Mouse (Mus musculus) embryonic facial prominence, embryonic 15.5 days (tissue): ENCODE measurements around the gene Klrb1b. TPM values are rescaled to one million over a fixed set of nuclear protein-coding genes. Genes with fewer than 3 reads are reported as not detected.
"Not testable (repeated sequence)": the region's sequence is repeated elsewhere in the genome, so short reads cannot be mapped to it uniquely, and the experiment has no call there.

Experiments used
- ATAC-seq: fragments of 200-750 bp; cut with Nextera tagmentation; 2 replicates; pipeline ENCODE4 v1.8.0; 2017; ENCODE audit warnings: low read depth, moderate TSS enrichment; ENCODE audit not compliant: insufficient number of reproducible peaks, low FRiP score, low TSS enrichment
- H3K27ac ChIP-seq: fragments of 300-500 bp; sonication (generic); replicated peaks from 2 replicates; pipeline ENCODE4 v1.5.1; 2015; ENCODE audit warnings: mild to moderate bottlenecking, inconsistent platforms
- H3K27me3 ChIP-seq: fragments of 300-500 bp; sonication (generic); 2 replicates; pipeline ENCODE4 v1.6.1; 2015; ENCODE audit warnings: inconsistent platforms
- H3K36me3 ChIP-seq: fragments of 300-500 bp; sonication (generic); 2 replicates; pipeline ENCODE4 v1.6.1; 2015; ENCODE audit warnings: mild to moderate bottlenecking, inconsistent platforms
- H3K4me1 ChIP-seq: fragments of 300-500 bp; sonication (generic); 2 replicates; pipeline ENCODE4 v1.6.1; 2015; ENCODE audit warnings: inconsistent platforms
- H3K4me2 ChIP-seq: fragments of 300-500 bp; sonication (generic); replicated peaks from 2 replicates; pipeline ENCODE4 v1.6.1; 2015; ENCODE audit warnings: mild to moderate bottlenecking, inconsistent platforms
- H3K4me3 ChIP-seq: fragments of 300-500 bp; sonication (generic); replicated peaks from 2 replicates; pipeline ENCODE4 v1.5.1; 2015; ENCODE audit warnings: mild to moderate bottlenecking, inconsistent platforms
- H3K9ac ChIP-seq: fragments of 300-500 bp; sonication (generic); 2 replicates; pipeline ENCODE4 v1.6.1; 2015; ENCODE audit warnings: inconsistent platforms
- H3K9me3 ChIP-seq: fragments of 300-500 bp; sonication (generic); replicated peaks from 2 replicates; pipeline ENCODE4 v1.6.1; 2016; ENCODE audit warnings: inconsistent platforms
- WGBS: fragments of 180-500 bp; shearing (Covaris S2); methylation state at CpG from one replicate; pipeline ENCODE4 v1.1.7; 2015; 5-methylcytosine and 5-hydroxymethylcytosine counted together
- polyA plus RNA-seq: library from polyadenylated mRNA; unstranded; fragments of >200 nt; fragmentation: Nextera tagmentation; extraction: Ambion mirVana; gene quantifications from 2 replicates; pipeline ENCODE4 v1.2.1, GENCODE M21; 2015

The Klrb1b gene
- polyA plus RNA-seq, 1 experiment from 2014 or later, result not detected

- Histone ChIP-seq H3K27me3 (no peaks in the 10 kb centered on the region), H3K36me3 (no peaks in the 10 kb centered on the region), H3K9me3 (no peaks in the 10 kb centered on the region), H3K27ac (no peak overlapping the region), H3K4me2 (no peak overlapping the region), H3K9ac (no peak overlapping the region), H3K4me3 (no peak overlapping the region), H3K4me1 (no peaks in the 10 kb centered on the region)
- ATAC-seq, result no peak
- WGBS, result 73% methylated on average over 3 of the region's 3 CpGs
Observed at GRCm38 (mm10) chr6:128826781-128827180, 650 bp upstream of the Klrb1b start.

GRCm38 (mm10) chr6:128818083-128818802, 7.9 kb downstream of the Klrb1b start:
- Histone ChIP-seq H3K27me3 (no peaks in the 10 kb centered on the region), H3K4me2 (no peak overlapping the region), H3K9ac (no peak overlapping the region), H3K9me3 (no peaks in the 10 kb centered on the region), H3K4me1 (no peaks in the 10 kb centered on the region), H3K36me3 (no peaks in the 10 kb centered on the region), H3K27ac (no peak overlapping the region), H3K4me3 (no peak overlapping the region)
- 72% methylated on average over 4 of the region's 4 CpGs for WGBS
- ATAC-seq, result no peak

GRCm38 (mm10) chr6:128808532-128808931, 17.6 kb downstream of the Klrb1b start:
- Histone ChIP-seq H3K4me3 (no peak overlapping the region), H3K9ac (no peak overlapping the region), H3K9me3 (no peaks in the 10 kb centered on the region), H3K4me2 (no peak overlapping the region), H3K36me3 (no peaks in the 10 kb centered on the region), H3K27me3 (no peaks in the 10 kb centered on the region), H3K4me1 (no peaks in the 10 kb centered on the region), H3K27ac (no peak overlapping the region)
- no peak for ATAC-seq
- WGBS, result 80% methylated on average over 5 of the region's 5 CpGs

- no peak for ATAC-seq
- Histone ChIP-seq H3K4me3 (no peak overlapping the region), H3K27me3 (no peaks in the 10 kb centered on the region), H3K4me1 (0 out of 2 replicates have a peak, but pooled peaks cover 3% of the 10 kb centered on the region), H3K9ac (no peak overlapping the region), H3K27ac (no peak overlapping the region), H3K4me2 (no peak overlapping the region), H3K36me3 (no peaks in the 10 kb centered on the region), H3K9me3 (no peaks in the 10 kb centered on the region)
- 69% methylated on average over 3 of the region's 3 CpGs for WGBS
Observed at GRCm38 (mm10) chr6:128807021-128807420, 19.1 kb downstream of the Klrb1b start.

GRCm38 (mm10) chr6:128804823-128805640, 21.1 kb downstream of the Klrb1b start:
- WGBS, result 66% methylated on average over 7 of the region's 7 CpGs
- H3K27ac ChIP-seq, H3K4me2 ChIP-seq, H3K9me3 ChIP-seq, H3K9ac ChIP-seq, H3K4me1 ChIP-seq, H3K4me3 ChIP-seq, ATAC-seq, H3K27me3 ChIP-seq, H3K36me3 ChIP-seq: not testable (repeated sequence)

GRCm38 (mm10) chr6:128802999-128803857, 22.9 kb downstream of the Klrb1b start:
- no peaks in the 10 kb centered on the region for H3K27me3 ChIP-seq
- no peaks in the 10 kb centered on the region for H3K36me3 ChIP-seq
- H3K4me2 ChIP-seq, result peak overlapping the region; percentile 61
- 0 out of 2 replicates have a peak overlapping the region, but pooled peaks have one; percentile 26 for H3K9ac ChIP-seq
- H3K4me3 ChIP-seq, result peak overlapping the region; percentile 51
- peak overlapping the region; percentile 84; the same call in 1 of the 2 replicates for H3K27ac ChIP-seq
- peak; percentile 95 for ATAC-seq
- H3K4me1 ChIP-seq, result peaks cover 10% of the 10 kb centered on the region
- WGBS, result 7% methylated on average over 26 of the region's 26 CpGs
- H3K9me3 ChIP-seq, result no peaks in the 10 kb centered on the region

GRCm38 (mm10) chr6:128802557-128802956, 23.6 kb downstream of the Klrb1b start:
- Histone ChIP-seq H3K4me1 (peaks cover 17% of the 10 kb centered on the region), H3K4me3 (peak overlapping the region; percentile 51), H3K9ac (0 out of 2 replicates have a peak overlapping the region, but pooled peaks have one; percentile 26), H3K4me2 (peak overlapping the region; percentile 61), H3K27ac (peak overlapping the region; percentile 84), H3K36me3 (no peaks in the 10 kb centered on the region), H3K27me3 (no peaks in the 10 kb centered on the region), H3K9me3 (no peaks in the 10 kb centered on the region)
- peak; percentile 49; the same call in 1 of the 2 replicates for ATAC-seq
- WGBS, result 9% methylated on average over 10 of the region's 10 CpGs

- ATAC-seq, H3K27me3 ChIP-seq, H3K4me3 ChIP-seq, H3K9me3 ChIP-seq, H3K9ac ChIP-seq, H3K36me3 ChIP-seq, H3K4me2 ChIP-seq, H3K27ac ChIP-seq: not testable (repeated sequence)
- whole genome bisulfite sequencing, result 70% methylated on average over 5 of the region's 5 CpGs
- peaks cover 17% of the 10 kb centered on the region for H3K4me1 ChIP-seq
Observed at GRCm38 (mm10) chr6:128800696-128801095, 25.4 kb downstream of the Klrb1b start.

GRCm38 (mm10) chr6:128799896-128800270, 26.2 kb downstream of the Klrb1b start:
- WGBS, result 16% methylated on average over 7 of the region's 7 CpGs
- H3K4me2 ChIP-seq, result peak overlapping the region; percentile 55
- no peaks in the 10 kb centered on the region for H3K9me3 ChIP-seq
- H3K4me1 ChIP-seq, result peaks cover 17% of the 10 kb centered on the region
- H3K27me3 ChIP-seq, result no peaks in the 10 kb centered on the region
- no peak overlapping the region for H3K27ac ChIP-seq
- no peak for ATAC-seq
- H3K4me3 ChIP-seq, result peak overlapping the region; percentile 66
- no peaks in the 10 kb centered on the region for H3K36me3 ChIP-seq
- no peak overlapping the region for H3K9ac ChIP-seq

- WGBS, result under 1% methylated on average over 49 of the region's 49 CpGs
- H3K36me3 ChIP-seq, H3K9me3 ChIP-seq, H3K27me3 ChIP-seq: not testable (repeated sequence)
- Histone ChIP-seq H3K4me3 (peak overlapping the region; percentile 66), H3K4me2 (peak overlapping the region; percentile 59), H3K27ac (peak overlapping the region; percentile 92), H3K4me1 (peaks cover 17% of the 10 kb centered on the region), H3K9ac (peak overlapping the region; percentile 57)
- ATAC-seq, result peak; percentile 74
Observed at GRCm38 (mm10) chr6:128799144-128799895, 26.8 kb downstream of the Klrb1b start.
